Mouse (Mus musculus): Measurements from ENCODE around the gene Ppp1r15a. TPM values are rescaled to one million over a fixed set of nuclear protein-coding genes. Genes with fewer than 3 reads are reported as not detected.
"Not testable (repeated sequence)": the region's sequence is repeated elsewhere in the genome, so short reads cannot be mapped to it uniquely, and the experiment has no call there.

Ppp1r15a gene
- total and polyA plus RNA-seq, 2 experiments from 2014 or later = 23.8 to 23.9 TPM

DNA sequence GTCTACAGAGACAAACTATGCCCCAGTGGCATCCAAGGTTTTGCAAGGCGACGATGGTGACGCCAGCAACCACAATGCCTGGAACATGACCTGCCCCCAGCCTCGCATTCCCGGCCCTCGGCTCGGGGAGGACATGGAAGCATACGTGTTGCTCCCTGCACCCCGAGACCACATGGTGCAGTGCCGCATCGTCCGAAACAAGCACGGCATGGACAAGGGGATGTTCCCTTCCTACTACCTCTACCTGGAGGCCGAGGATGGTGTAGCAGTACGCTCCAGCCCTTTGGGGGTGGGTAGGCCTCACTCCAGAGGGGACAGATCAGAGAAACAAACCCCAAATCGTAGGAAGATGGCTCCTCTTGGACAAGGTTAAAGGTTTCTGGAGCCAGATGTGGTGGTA is 7.5 kb downstream of the Ppp1r15a start:
- Histone ChIP-seq H3K9ac (no peak overlapping the region), H3K4me1 (ENCODE audit: insufficient read depth) (no peaks in the 10 kb centered on the region), H3K4me2 (ENCODE audit: low read depth) (no peak overlapping the region), H3K27ac (ENCODE audit: low read depth, low read length) (no peak overlapping the region), H3K4me3 (ENCODE audit: low read depth, low read length) (no peak overlapping the region), H3K27me3 (ENCODE audit: insufficient read depth, low read length) (no peaks in the 10 kb centered on the region), H3K36me3 (ENCODE audit: insufficient read depth) (no peaks in the 10 kb centered on the region), H3K9me3 (ENCODE audit: low read length) (no peaks in the 10 kb centered on the region)
- DNase-seq (no peak), ATAC-seq (no peak)
- no peak for TF ChIP-seq CTCF (IDR thresholded peaks at IDR 0.05; ENCODE audit: low read depth)
- WGBS = 93% methylated on average over 16 of the region's 16 CpGs

DNA sequence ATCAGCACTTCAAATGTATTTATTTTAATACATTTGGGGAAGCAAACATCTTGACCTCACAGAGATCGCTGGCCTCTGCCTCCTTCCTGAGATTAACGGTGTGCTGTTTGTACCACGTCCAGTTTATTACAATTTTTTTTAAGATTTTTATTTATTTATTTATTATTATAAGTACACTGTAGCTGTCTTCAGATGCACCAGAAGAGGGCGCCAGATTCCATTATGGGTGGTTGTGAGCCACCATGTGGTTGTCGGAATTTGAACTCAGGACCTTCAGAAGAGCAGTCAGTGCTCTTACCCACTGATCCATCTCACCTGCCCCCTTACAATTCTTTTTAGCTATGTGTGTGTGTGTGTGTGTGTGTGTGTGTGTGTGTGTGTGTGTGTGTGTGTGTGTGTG is 9.2 kb downstream of the Ppp1r15a start:
- not testable (repeated sequence) for H3K4me2 ChIP-seq (ENCODE audit: low read depth); H3K9me3 ChIP-seq (ENCODE audit: low read length); H3K27me3 ChIP-seq (ENCODE audit: insufficient read depth, low read length); H3K9ac ChIP-seq; ATAC-seq; H3K36me3 ChIP-seq (ENCODE audit: insufficient read depth); H3K27ac ChIP-seq (ENCODE audit: low read depth, low read length); DNase-seq; H3K4me3 ChIP-seq (ENCODE audit: low read depth, low read length); H3K4me1 ChIP-seq (ENCODE audit: insufficient read depth)
- WGBS = 69% methylated on average over 5 of the region's 5 CpGs

DNA sequence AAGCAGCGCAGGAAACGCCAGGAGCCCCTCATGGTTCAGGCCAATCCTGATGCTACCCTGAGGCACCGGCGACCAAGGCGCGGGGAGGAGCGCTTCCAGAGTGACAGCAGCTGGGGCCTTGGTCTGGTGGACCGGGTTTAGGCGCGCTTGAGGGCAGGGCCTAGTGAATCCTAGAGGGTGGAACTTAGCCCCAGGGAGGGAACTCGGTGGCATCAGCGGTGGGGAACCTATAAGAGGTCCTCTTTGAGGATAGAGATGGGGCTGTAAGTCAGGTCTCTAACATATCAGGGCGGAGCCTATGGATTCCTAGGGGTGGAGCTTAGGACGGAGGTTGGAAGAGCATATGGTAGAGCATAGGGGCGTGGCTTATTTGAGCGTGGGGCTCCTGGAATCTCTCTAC is 10.6 kb downstream of the Ppp1r15a start:
- DNase-seq (no peak), ATAC-seq (no peak)
- Histone ChIP-seq H3K27ac (ENCODE audit: low read depth, low read length) (no peak overlapping the region), H3K36me3 (ENCODE audit: insufficient read depth) (no peaks in the 10 kb centered on the region), H3K4me3 (ENCODE audit: low read depth, low read length) (no peak overlapping the region), H3K9ac (no peak overlapping the region), H3K27me3 (ENCODE audit: insufficient read depth, low read length) (no peaks in the 10 kb centered on the region), H3K9me3 (ENCODE audit: low read length) (no peaks in the 10 kb centered on the region), H3K4me1 (ENCODE audit: insufficient read depth) (no peaks in the 10 kb centered on the region), H3K4me2 (ENCODE audit: low read depth) (no peak overlapping the region)
- 37% methylated on average over 16 of the region's 16 CpGs for WGBS
- TF ChIP-seq CTCF (IDR thresholded peaks at IDR 0.05; ENCODE audit: low read depth) = no peak

DNA sequence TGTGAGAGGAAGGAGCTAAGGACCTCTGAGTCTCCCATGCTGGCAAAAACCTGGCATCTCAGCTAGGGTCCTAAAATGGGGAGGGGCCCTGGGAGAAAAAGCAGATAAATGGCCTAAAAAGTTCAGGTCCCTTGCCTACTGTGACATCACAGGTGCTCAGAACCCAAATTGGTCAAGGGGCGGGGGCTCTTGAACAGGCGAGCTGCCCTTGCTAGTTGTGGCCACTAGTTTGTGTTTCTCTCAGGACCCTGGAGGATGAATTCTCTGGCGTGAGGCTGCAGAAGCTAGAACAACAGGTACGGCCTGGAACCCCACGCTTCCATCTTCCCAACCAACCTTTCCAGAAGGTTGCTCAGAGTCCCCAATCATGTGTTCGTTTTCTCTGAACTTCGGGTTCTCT is 11.7 kb downstream of the Ppp1r15a start:
- Histone ChIP-seq H3K27me3 (ENCODE audit: insufficient read depth, low read length) (no peaks in the 10 kb centered on the region), H3K9me3 (ENCODE audit: low read length) (no peaks in the 10 kb centered on the region), H3K4me2 (ENCODE audit: low read depth) (no peak overlapping the region), H3K9ac (no peak overlapping the region), H3K36me3 (ENCODE audit: insufficient read depth) (no peaks in the 10 kb centered on the region), H3K27ac (ENCODE audit: low read depth, low read length) (no peak overlapping the region), H3K4me1 (ENCODE audit: insufficient read depth) (peaks cover 2% of the 10 kb centered on the region), H3K4me3 (ENCODE audit: low read depth, low read length) (no peak overlapping the region)
- 88% methylated on average over 7 of the region's 7 CpGs for WGBS
- ATAC-seq (no peak), DNase-seq (no peak)
- no peak for TF ChIP-seq CTCF (IDR thresholded peaks at IDR 0.05; ENCODE audit: low read depth)

DNA sequence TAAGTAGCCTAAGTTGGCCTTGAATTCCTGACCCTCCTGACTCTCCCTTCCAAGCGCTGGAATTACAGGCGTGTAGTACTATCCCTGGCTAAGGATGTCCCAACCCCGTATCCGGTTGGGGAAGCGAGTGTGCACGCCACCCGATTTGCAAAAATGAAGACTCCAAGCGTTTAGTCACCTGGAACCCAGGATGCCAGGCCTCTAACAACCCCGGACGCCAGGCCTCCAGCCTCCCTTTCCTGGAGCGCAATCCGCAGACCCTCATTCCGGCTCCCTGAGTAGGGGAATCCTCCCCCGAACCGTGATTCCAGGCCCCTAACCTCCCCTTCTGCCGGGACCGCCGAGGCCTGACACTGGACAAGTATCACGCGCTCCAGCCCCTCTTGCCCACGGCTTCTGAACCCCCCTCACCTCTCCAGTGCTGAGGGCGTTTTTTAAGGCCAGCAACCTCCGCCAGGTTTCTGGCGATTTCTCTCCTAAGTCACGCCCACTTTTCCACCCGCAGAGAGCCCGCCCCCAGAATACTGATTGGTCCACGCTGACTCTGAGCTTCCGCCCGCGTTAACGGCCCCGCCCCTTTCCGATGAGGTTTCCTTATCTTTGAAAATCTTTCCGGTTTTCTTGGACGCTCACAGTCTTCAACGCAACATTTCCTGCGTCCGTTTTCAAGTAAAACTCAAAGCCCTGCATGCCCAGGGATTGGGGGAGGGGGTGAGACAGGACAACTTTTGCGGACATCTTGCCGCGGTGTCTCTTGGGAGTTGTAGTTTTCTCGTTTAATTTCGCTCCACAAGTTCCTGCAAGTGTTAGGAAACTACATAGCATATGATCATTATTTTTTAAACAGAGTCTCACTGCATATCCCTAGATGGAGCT is 15.9 kb downstream of the Ppp1r15a start, which contains the start of gene Nucb1:
Gene Nucb1 (minus strand): TSS at position 495 of the 876 bp plus-strand sequence.
- under 1% methylated on average over 44 of the region's 44 CpGs for WGBS
- Histone ChIP-seq H3K9ac (peak within 1 kb of the TSS; percentile 74), H3K9me3 (ENCODE audit: low read length) (no peaks in the 10 kb centered on the region), H3K4me1 (ENCODE audit: insufficient read depth) (peaks cover 8% of the 10 kb centered on the region), H3K27me3 (ENCODE audit: insufficient read depth, low read length) (no peaks in the 10 kb centered on the region), H3K4me2 (ENCODE audit: low read depth) (peak within 1 kb of the TSS; percentile 92), H3K36me3 (ENCODE audit: insufficient read depth) (peaks cover 15% of the 10 kb centered on the region), H3K27ac (ENCODE audit: low read depth, low read length) (peak within 1 kb of the TSS; percentile 76), H3K4me3 (ENCODE audit: low read depth, low read length) (peak within 1 kb of the TSS; percentile 62)
- ATAC-seq (peak; percentile 95), DNase-seq (peak; percentile 94)
- TF ChIP-seq CTCF (IDR thresholded peaks at IDR 0.05; ENCODE audit: low read depth) = no peak

DNA sequence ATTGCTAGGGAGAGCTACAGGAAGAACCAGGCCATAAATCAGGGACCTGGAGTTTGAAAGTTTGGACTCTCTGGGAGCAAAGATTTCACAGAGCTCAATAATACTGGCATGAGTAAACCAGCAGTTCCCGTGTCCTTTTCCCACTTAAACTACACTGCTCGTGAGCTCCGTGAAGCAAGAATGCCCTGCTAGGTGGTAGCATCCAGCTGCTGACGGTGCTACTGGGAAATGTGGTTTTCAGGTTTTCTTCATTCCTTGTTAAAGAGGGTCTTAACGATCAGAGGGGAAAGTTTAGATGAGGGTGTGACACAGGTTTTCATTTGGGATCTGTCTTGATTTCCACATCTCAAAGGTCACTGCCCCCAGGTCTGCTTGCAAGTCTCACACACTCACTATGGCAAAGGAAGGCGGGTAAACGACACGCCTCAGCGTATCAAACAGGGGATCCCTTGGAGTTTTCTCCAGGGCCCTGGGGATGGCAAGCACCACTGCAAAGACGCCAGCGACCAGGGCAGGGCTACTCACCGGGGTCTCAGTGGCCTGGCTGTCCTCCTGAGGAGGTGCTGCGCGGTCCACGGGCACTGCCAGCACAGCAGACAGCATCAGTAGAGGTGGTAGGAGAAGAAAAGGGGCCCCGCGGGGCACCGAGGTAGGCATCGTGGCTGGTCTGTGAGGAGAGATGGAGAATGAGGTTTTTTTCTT is 16.7 kb downstream of the Ppp1r15a start:
- peak overlapping the region; percentile 76; the same call in 1 of the 2 replicates for H3K27ac ChIP-seq (ENCODE audit: low read depth, low read length)
- H3K9ac ChIP-seq = peak overlapping the region; percentile 74
- H3K36me3 ChIP-seq (ENCODE audit: insufficient read depth) = peaks cover 15% of the 10 kb centered on the region
- ATAC-seq = no peak
- no peak for TF ChIP-seq CTCF (IDR thresholded peaks at IDR 0.05; ENCODE audit: low read depth)
- H3K4me3 ChIP-seq (ENCODE audit: low read depth, low read length) = peak overlapping the region; percentile 62
- peak overlapping the region; percentile 92 for H3K4me2 ChIP-seq (ENCODE audit: low read depth)
- no peaks in the 10 kb centered on the region for H3K27me3 ChIP-seq (ENCODE audit: insufficient read depth, low read length)
- H3K9me3 ChIP-seq (ENCODE audit: low read length) = no peaks in the 10 kb centered on the region
- peaks cover 8% of the 10 kb centered on the region for H3K4me1 ChIP-seq (ENCODE audit: insufficient read depth)
- 41% methylated on average over 19 of the region's 19 CpGs for WGBS
- DNase-seq = no peak

DNA sequence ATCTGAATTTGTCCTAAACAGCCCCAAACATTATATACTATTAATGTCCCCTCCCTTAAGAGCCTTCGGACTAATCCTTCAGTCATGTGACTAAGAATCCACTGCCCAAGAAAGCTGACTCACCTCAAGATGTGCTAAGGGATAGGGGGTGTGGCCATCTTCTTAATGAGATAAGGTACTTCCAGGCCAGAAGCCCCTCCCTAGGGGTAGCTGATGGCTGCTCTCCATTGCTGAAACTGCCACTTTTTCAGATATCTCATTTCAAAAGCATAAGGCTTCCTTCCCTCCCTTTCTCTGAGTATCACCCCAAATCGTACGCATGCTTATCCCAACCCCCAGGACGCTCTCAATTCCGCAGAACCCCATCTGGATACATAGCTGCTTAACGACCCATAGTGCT is 17.5 kb downstream of the Ppp1r15a start:
- no peak overlapping the region for H3K9ac ChIP-seq
- H3K36me3 ChIP-seq (ENCODE audit: insufficient read depth) = peaks cover 15% of the 10 kb centered on the region
- H3K4me2 ChIP-seq (ENCODE audit: low read depth) = no peak overlapping the region
- no peaks in the 10 kb centered on the region for H3K9me3 ChIP-seq (ENCODE audit: low read length)
- no peaks in the 10 kb centered on the region for H3K27me3 ChIP-seq (ENCODE audit: insufficient read depth, low read length)
- TF ChIP-seq CTCF (IDR thresholded peaks at IDR 0.05; ENCODE audit: low read depth) = no peak
- WGBS = 91% methylated on average over 6 of the region's 6 CpGs
- ATAC-seq (no peak), DNase-seq (no peak)
- no peak overlapping the region for H3K4me3 ChIP-seq (ENCODE audit: low read depth, low read length)
- H3K27ac ChIP-seq (ENCODE audit: low read depth, low read length) = no peak overlapping the region
- peaks cover 8% of the 10 kb centered on the region for H3K4me1 ChIP-seq (ENCODE audit: insufficient read depth)
